Mouse (Mus musculus) olfactory bulb, adult 2 months (tissue): Measurements from ENCODE around the gene Daxx. TPM values are rescaled to one million over a fixed set of nuclear protein-coding genes. Genes with fewer than 3 reads are reported as not detected.
"Not testable (repeated sequence)": the region's sequence is repeated elsewhere in the genome, so short reads cannot be mapped to it uniquely, and the experiment has no call there.

Source experiments
- H3K27ac ChIP-seq: fragments of 200-500 bp; 2 replicates; pipeline ENCODE4 v1.5.1; 2012; ENCODE audit warnings: low read depth, low read length; ENCODE audit not compliant: insufficient read depth
- H3K4me1 ChIP-seq: fragments of 200-500 bp; 2 replicates; pipeline ENCODE4 v1.6.1; 2012; ENCODE audit warnings: low read length; ENCODE audit not compliant: control insufficient read depth, insufficient read depth
- H3K4me3 ChIP-seq: fragments of 200-500 bp; 2 replicates; pipeline ENCODE4 v1.5.1; 2012; ENCODE audit warnings: mild to moderate bottlenecking, low read depth, low read length, moderate library complexity; ENCODE audit not compliant: insufficient read depth
- CTCF ChIP-seq: fragments of 200-500 bp; IDR thresholded peaks from 2 replicates; pipeline ENCODE4 v1.5.1; 2012; ENCODE audit warnings: low read depth, mild to moderate bottlenecking, low read length, moderate library complexity; ENCODE audit not compliant: insufficient read depth
- POLR2A ChIP-seq: fragments of 200-500 bp; IDR thresholded peaks from 2 replicates; pipeline ENCODE4 v1.6.1; 2012; ENCODE audit warnings: mild to moderate bottlenecking, low read depth, low read length, moderate library complexity; ENCODE audit not compliant: insufficient read depth
- WGBS: fragments of 180-500 bp; shearing (Covaris S2); methylation state at CpG from one replicate; pipeline ENCODE4 v1.1.7; 2018; 5-methylcytosine and 5-hydroxymethylcytosine counted together
- polyA plus RNA-seq: library from polyadenylated mRNA; stranded (reverse); fragments of >200 nt; gene quantifications from 2 replicates; pipeline ENCODE4 v1.2.4, GENCODE M21; 2012; ENCODE audit warnings: low replicate concordance; ENCODE audit not compliant: missing spikeins, insufficient read depth, insufficient read length

The Daxx gene
- not detected in 2 replicates for polyA plus RNA-seq

DNA sequence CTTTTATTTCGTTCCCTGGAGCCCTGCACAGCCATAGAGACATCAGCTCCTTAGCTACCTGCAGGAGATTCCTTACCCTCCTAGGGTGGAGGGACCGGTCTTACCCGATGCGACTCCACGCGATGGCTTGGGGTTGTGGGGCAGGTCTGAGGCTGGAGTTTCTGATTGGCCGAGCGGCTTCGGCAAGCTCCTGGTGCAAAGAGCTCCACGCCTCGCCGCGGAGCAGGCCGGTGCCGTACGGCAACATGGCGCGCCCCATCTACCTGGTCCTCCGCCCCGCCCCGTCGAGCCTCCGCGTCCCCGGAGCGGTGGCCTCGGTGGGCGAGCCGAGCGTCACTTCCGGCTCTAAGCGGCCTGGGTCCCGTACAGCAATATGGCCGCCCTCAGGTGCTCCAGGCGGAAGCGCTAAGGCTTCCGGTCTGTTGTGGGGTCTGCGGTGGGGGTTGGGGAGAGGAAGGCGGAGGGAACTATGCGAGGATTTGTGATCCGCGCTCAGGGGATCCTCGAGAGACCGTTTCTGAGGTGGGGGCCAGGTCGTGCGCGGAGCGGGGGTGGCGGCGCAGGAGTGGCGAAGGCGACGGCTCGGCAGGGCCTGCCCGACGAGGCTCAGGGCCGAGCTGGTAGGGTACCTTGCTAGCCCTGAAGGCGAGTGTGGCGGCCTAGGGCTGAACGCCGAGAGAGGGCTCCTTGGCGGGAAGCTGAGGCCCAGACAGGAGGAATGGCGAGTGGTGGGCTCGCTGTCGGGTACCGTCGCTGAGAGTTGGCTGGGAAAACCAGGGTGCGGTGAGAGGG lies at the start of gene Daxx:
TSS of gene Daxx (plus strand) at position 338 of the 792 bp plus-strand sequence.
- H3K4me1 ChIP-seq: peaks cover 15% of the 10 kb centered on the region
- H3K4me3 ChIP-seq: peak within 1 kb of the TSS; percentile 92
- 1% methylated on average over 68 of the region's 68 CpGs for WGBS
- peak within 1 kb of the TSS; percentile 74 for H3K27ac ChIP-seq
- TF ChIP-seq POLR2A (peak; percentile 55; the same call in 1 of the 2 replicates), CTCF (no peak)

DNA sequence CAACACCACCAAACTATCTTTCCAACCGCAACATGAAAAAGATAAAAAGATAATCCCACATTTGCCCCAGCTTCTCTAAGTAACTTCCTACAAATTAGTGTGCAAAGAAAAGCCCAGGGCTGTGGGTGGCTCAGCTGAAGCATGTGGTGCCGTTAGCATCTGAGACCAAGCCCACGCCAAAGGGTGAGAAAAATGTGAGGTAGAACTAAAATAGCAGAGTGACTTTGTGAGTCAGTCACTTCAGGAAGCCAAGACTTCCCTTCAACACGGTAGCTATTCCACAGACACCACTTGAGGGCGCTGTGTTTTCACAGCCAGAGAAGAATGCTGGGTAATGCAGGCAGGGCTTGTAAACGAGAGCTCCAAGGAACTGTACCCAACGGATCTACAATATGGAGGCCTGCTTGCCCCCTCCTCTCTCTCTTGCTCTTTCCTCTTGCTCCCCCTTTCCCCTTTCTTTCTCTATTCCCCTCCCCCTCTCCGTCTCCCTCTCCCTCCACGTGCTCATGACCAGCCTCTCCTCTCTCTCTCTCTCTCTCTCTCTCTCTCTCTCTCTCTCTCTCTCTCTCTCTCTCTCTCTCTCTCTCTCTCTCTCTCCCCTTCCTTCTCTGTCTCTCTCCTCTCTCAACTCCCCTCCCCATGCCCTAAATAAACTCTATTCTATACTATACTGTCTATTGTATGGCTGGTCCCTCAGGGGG lies 43.7 kb upstream of the Daxx start:
- Histone ChIP-seq H3K27ac (no peak overlapping the region), H3K4me3 (peak overlapping the region; percentile 12; the same call in 1 of the 2 replicates), H3K4me1 (peaks cover 3% of the 10 kb centered on the region)
- 15% methylated on average over 9 of the region's 9 CpGs for WGBS
- TF ChIP-seq POLR2A: no peak
- TF ChIP-seq CTCF: peak; percentile 37; the same call in 1 of the 2 replicates

DNA sequence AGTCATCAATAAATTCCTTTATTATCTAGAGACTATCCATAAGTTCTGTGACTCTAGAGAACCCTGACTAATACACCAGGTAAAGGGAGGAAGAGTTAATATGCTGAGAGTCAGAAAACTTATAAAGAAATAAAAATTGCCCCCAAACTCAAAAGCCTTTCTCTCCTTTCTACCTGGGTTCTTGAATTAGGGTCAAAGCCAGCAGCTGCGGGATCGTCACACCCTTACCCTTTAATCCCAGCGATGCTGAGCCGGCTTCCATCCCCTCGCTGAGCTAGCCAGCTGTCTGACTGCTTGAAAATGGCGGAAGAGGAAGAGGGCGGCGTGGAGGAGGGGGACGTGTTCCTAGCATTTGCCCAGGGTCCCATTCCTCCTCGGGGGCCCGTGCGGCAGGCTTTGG lies 35.7 kb upstream of the Daxx start, which contains the start of gene Gm7029:
TSS of gene Gm7029 (plus strand) at position 301 of the 400 bp plus-strand sequence.
- H3K4me1 ChIP-seq, H3K4me3 ChIP-seq, H3K27ac ChIP-seq: not testable (repeated sequence)
- 75% methylated on average over 2 of the region's 12 CpGs for WGBS

DNA sequence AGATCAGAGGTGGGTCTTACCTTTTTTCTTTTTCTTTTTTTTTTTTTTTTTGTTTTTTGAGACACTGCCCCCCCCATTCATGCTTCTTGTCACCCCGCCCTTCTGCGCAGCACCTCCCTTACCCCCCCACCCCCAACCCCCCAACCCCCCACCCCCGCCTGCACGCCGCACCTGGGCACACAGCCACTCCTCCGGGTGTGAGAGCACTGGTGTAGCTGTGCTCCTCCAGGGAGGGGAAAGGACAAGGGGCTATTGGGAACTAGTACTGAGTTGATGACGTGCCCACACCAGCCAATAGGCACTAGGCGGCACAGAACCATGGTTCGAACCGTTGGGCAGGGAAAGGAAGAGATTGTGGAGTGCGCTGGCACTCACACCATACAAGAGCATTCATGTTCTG lies 34.8 kb upstream of the Daxx start:
- Histone ChIP-seq H3K4me1 (no peaks in the 10 kb centered on the region), H3K4me3 (no peak overlapping the region), H3K27ac (no peak overlapping the region)
- TF ChIP-seq POLR2A (no peak), CTCF (no peak)
- 89% methylated on average over 11 of the region's 11 CpGs for WGBS

DNA sequence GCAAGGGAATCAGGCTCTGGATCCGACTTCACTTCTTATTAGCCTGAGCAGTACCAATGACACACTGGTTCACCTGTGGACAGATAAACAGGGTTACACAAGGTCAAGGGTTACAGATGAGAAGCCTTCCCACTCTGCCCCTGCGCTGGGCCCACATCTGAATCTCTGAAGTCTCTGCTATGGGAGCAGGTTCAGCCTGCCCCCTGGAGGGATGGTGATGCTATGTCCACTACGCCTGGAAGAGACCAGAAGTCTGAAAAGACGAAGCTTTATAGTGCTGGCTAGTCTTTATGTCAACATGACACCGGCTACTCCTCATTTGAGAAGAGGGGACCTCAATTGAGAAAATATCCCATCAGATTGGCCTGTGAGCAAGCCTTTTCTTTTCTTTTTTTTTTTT lies 33.4 kb upstream of the Daxx start:
- not testable (repeated sequence) for H3K27ac ChIP-seq, H3K4me3 ChIP-seq, H3K4me1 ChIP-seq
- 86% methylated on average over 5 of the region's 5 CpGs for WGBS

DNA sequence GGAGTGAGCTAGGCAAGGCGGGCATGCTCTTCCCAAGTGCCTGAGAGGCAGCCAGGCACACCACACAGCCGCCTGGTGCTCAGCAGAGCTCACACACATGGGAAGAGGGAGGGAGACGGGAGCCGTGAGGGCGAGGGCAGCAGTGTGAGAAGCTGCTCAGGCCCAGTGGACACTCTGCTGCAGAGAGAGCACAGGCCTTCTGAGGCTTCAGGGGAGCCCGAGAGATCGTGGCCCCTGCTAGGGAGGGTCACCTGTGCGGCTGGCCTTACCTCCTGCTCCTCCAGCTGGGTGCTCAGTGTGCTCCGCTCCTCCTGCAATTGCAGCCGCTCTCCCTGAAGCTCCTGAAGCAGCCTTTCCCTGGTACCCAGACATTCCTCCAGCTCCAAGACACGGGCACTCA lies 24.9 kb upstream of the Daxx start:
- not testable (repeated sequence) for H3K4me1 ChIP-seq, H3K4me3 ChIP-seq, H3K27ac ChIP-seq
- WGBS: 93% methylated on average over 10 of the region's 11 CpGs

DNA sequence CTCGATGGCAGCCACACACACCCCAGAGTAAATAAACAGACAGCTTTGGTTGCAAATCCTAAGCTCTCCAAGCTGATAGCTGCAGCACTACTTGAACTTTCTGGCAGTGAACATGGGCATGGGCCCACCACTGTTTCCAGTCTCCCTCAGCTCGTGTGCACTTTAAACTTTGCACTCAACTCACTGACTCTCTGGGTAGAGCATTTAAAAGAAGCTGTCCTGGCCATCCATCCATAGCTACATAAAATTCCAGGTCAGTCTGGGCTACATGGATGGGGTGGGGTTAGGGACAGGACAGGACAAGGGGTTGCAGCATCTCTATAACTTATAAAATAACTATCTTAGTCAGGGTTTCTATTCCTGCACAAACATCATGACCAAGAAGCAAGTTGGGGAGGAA lies 21.4 kb upstream of the Daxx start:
- WGBS: 68% methylated on average over 2 of the region's 2 CpGs
- H3K4me3 ChIP-seq, H3K27ac ChIP-seq, H3K4me1 ChIP-seq: not testable (repeated sequence)

DNA sequence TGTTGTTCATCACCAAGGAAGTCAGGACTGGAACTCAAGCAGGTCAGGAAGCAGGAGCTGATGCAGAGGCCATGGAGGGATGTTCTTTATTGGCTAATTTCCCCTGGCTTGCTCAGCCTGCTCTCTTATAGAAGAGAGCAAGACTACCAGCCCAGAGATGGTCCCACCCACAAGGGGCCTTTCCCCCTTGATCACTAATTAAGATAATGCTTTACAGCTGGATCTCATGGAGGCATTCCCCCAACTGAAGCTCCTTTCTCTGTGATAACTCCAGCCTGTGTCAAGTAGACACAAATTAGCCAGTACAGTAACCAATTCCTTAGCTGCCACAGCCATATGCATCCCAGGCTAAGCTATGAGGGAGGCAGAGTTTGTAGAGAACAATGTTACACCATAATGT lies 21.0 kb upstream of the Daxx start:
- not testable (repeated sequence) for H3K4me3 ChIP-seq, H3K27ac ChIP-seq, H3K4me1 ChIP-seq

DNA sequence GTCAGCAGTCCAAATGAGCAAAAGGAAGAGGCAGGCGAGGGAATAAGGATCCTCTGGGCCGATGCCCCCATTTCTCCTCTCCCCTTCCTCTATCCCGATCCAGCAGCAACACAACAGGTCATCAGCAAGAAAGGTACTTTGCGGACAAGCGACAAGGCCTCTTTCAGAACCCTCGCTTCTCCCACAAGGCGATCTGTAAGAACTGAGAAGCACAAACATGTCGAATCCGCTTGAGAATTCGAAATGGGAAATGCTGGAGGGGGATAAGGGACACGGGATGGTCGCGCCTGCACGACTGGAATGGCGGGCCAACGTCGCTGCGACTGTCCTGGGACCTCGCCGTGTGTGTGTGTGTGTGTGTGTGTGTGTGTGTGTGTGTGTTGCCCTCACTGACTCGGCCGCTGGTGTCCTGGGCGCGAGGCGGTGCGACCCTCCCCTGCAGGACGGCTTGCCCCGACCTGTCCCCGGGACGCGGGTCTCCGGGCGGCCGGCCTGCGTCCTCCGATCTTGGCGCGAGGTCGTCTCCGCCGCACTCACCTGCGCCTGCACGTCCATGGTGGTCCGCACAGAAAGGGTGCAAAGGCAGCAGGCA lies 19.2 kb upstream of the Daxx start:
- peak overlapping the region; percentile 57 for H3K4me3 ChIP-seq
- not testable (repeated sequence) for H3K4me1 ChIP-seq, H3K27ac ChIP-seq
- 2% methylated on average over 43 of the region's 44 CpGs for WGBS

DNA sequence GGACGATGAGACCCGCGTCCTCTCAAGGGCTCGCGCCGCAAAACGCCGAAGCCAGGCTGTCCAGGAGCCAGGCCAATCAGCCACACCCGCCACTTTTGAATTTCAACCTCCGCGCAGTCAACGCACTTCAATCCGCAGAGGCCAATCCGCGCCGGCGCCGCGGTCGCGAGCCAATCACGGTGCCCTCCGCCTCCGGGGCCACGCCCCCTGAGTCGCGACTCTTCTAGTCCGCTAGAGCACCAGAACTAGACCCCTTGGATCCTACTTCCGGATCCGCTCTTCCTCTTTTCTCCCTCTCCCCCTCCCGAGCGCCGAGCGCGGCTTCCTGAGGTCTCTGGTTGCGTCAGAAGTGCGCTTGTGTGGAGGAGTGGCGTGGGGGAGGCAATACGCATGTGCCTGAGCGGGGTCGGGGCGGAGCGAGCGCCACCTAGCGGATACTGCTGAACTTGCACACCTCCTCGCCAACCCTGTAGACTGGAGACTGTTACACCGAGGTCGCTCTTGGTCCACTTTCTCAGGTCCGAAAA lies 18.6 kb upstream of the Daxx start, which contains the start of gene Kifc1:
TSS of gene Kifc1 (minus strand) at position 129 of the 527 bp plus-strand sequence.
- H3K4me3 ChIP-seq: peak within 1 kb of the TSS; percentile 57
- WGBS: under 1% methylated on average over 49 of the region's 49 CpGs
- peaks cover 3% of the 10 kb centered on the region for H3K4me1 ChIP-seq
- no peak within 1 kb of the TSS for H3K27ac ChIP-seq
- TF ChIP-seq CTCF (peak; percentile 78), POLR2A (0 out of 2 replicates have a peak, but pooled peaks have one; percentile 18)
